Mouse (Mus musculus) E14TG2a.4 (cell line): ENCODE measurements around the gene Uba6.

Experiments used
- CTCF ChIP-seq: conservative IDR thresholded peaks from 2 replicates; pipeline ENCODE4 v1.5.1; 2014; ENCODE audit warnings: low read length
- NANOG ChIP-seq: IDR thresholded peaks from 2 replicates; pipeline ENCODE4 v1.6.1; 2014; ENCODE audit warnings: borderline replicate concordance, low read length, mixed read lengths
- POU5F1 ChIP-seq: IDR thresholded peaks from 2 replicates; pipeline ENCODE4 v1.6.1; 2014; ENCODE audit warnings: low read length, borderline replicate concordance

DNA sequence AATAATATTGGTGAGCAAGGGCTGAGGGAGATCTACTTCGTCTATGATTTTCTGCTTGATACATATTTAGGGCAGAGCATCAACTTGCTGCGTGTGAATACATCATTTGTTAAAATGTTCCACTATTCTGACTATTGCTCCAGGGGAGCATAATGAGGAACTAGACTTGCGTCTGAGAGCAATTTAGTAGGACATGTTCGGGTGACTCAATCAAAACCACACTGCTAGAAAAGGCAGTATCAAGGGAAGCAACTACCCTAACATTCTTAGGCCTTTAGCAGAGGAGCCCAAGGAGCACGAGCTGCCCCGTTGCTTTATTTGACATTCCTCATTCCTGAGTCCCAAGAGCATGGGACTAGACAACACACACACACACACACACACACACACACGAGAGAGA is 87.6 kb downstream of the Uba6 start:
- TF ChIP-seq CTCF, result no peak
- TF ChIP-seq NANOG, result no peak
- no peak for TF ChIP-seq POU5F1
